Mouse (Mus musculus): ENCODE data around the gene Wdfy2.

- TF ChIP-seq POLR2A (IDR thresholded peaks at IDR 0.05; ENCODE audit: extremely low read depth, insufficient read depth, low read length) (no peak), CTCF (IDR thresholded peaks at IDR 0.05; ENCODE audit: extremely low read depth, insufficient read depth, low read length) (no peak)
These were observed 30.8 kb downstream of the Wdfy2 start for GRCm38 (mm10) chr14:62868254-62868653.

Data from cortical plate, adult 2 months (tissue).